Mouse (Mus musculus) NIH3T3 (cell line): ENCODE results near the gene Aamdc.
A peak's percentile ranks its signal among the peaks of the same experiment; 100 is the strongest.

Experiments
- DNase-seq: peaks from one replicate; pipeline ENCODE4 v3.0.0-alpha.2; 2012; ENCODE audit warnings: low read depth

Aamdc gene

GRCm38 (mm10) chr7:97579067-97579975, at the start of gene Aamdc, which contains the start of gene Rsf1:
Gene Aamdc (minus strand): TSS chr7:97579497.
Gene Rsf1 (plus strand): TSS chr7:97579889.
- DNase-seq: peak; percentile 95

- DNase-seq: no peak
These were observed 44.1 kb upstream of the Aamdc start for GRCm38 (mm10) chr7:97623402-97623801.

- no peak for DNase-seq
These were observed 43.4 kb upstream of the Aamdc start for GRCm38 (mm10) chr7:97622676-97623075.

- DNase-seq: no peak
These were observed 42.0 kb upstream of the Aamdc start for GRCm38 (mm10) chr7:97621346-97621745.

GRCm38 (mm10) chr7:97598548-97598947, 19.3 kb upstream of the Aamdc start:
- DNase-seq: no peak

- DNase-seq: no peak
These were observed 14.2 kb upstream of the Aamdc start for GRCm38 (mm10) chr7:97593535-97593934.

GRCm38 (mm10) chr7:97592396-97592795, 13.1 kb upstream of the Aamdc start:
- DNase-seq: no peak

- no peak for DNase-seq
These were observed 12.0 kb upstream of the Aamdc start for GRCm38 (mm10) chr7:97591336-97591735.

- DNase-seq: no peak
These were observed 11.2 kb upstream of the Aamdc start for GRCm38 (mm10) chr7:97590488-97590887.

GRCm38 (mm10) chr7:97588506-97588905, 9.2 kb upstream of the Aamdc start:
- no peak for DNase-seq

- peak; percentile 85 for DNase-seq
These were observed 1.5 kb upstream of the Aamdc start for GRCm38 (mm10) chr7:97580843-97581214.

GRCm38 (mm10) chr7:97579976-97580842, 912 bp upstream of the Aamdc start:
- DNase-seq: peak; percentile 41

- DNase-seq: peak; percentile 47
These were observed 783 bp downstream of the Aamdc start for GRCm38 (mm10) chr7:97578361-97579066.

GRCm38 (mm10) chr7:97570389-97570788, 8.9 kb downstream of the Aamdc start:
- DNase-seq: no peak

GRCm38 (mm10) chr7:97569372-97569771, 9.9 kb downstream of the Aamdc start:
- DNase-seq: no peak

GRCm38 (mm10) chr7:97563576-97563975, 15.7 kb downstream of the Aamdc start:
- no peak for DNase-seq

GRCm38 (mm10) chr7:97550673-97551072, 28.6 kb downstream of the Aamdc start:
- no peak for DNase-seq

- no peak for DNase-seq
These were observed 30.0 kb downstream of the Aamdc start for GRCm38 (mm10) chr7:97549301-97549700.

GRCm38 (mm10) chr7:97546462-97546861, 32.8 kb downstream of the Aamdc start:
- no peak for DNase-seq

- no peak for DNase-seq
These were observed 42.7 kb downstream of the Aamdc start for GRCm38 (mm10) chr7:97536571-97536970.

- DNase-seq: no peak
These were observed 43.8 kb downstream of the Aamdc start for GRCm38 (mm10) chr7:97535531-97535930.

GRCm38 (mm10) chr7:97519935-97520334, 59.4 kb downstream of the Aamdc start:
- DNase-seq: no peak
